Mouse (Mus musculus) CH12.LX (cell line): ENCODE measurements at regions not wholly inside any gene's neighbourhood (a gene's known extent, or its start where the extent isn't known, plus 50 kb on each side); places are given as distances from the start of the nearest gene placed in this dataset.

Experiments
- CTCF ChIP-seq, 2 experiments: IDR thresholded peaks in 1 of 2; conservative IDR thresholded peaks in 1 of 2; 2 replicates each; pipeline ENCODE4 v1.5.1; 2011 to 2012; ENCODE audit warnings: low read depth in 2 of 2, low read length in 2 of 2, improper control_type of control experiment in 1 of 2, inconsistent platforms in 1 of 2, mild to moderate bottlenecking in 1 of 2, moderate library complexity in 1 of 2
- ELF1 ChIP-seq: IDR thresholded peaks from 2 replicates; pipeline ENCODE4 v1.6.1; 2014; ENCODE audit warnings: low read depth, mild to moderate bottlenecking, inconsistent platforms, low read length, improper control_type of control experiment
- EP300 ChIP-seq: IDR thresholded peaks from 2 replicates; pipeline ENCODE4 v1.6.1; 2011; ENCODE audit warnings: low read length, improper control_type of control experiment
- MAX ChIP-seq: IDR thresholded peaks from 2 replicates; pipeline ENCODE4 v1.6.1; 2011; ENCODE audit warnings: low read length, improper control_type of control experiment
- SIN3A ChIP-seq: IDR thresholded peaks from 2 replicates; pipeline ENCODE4 v1.6.1; 2012; ENCODE audit warnings: low read length, improper control_type of control experiment, inconsistent platforms
- TBP ChIP-seq: conservative IDR thresholded peaks from 2 replicates; pipeline ENCODE4 v1.6.1; 2011; ENCODE audit warnings: low read depth, low read length, improper control_type of control experiment
- TCF12 ChIP-seq: IDR thresholded peaks from 2 replicates; pipeline ENCODE4 v1.6.1; 2014; ENCODE audit warnings: low read depth, mild to moderate bottlenecking, inconsistent platforms, low read length, improper control_type of control experiment
- UBTF ChIP-seq: IDR thresholded peaks from 2 replicates; pipeline ENCODE4 v1.6.1; 2012; ENCODE audit warnings: low read depth, mild to moderate bottlenecking, inconsistent platforms, low read length, improper control_type of control experiment, moderate library complexity
- USF1 ChIP-seq: IDR thresholded peaks from 2 replicates; pipeline ENCODE4 v1.6.1; 2014; ENCODE audit warnings: low read depth, mild to moderate bottlenecking, inconsistent platforms, low read length, improper control_type of control experiment
- ZC3H11A ChIP-seq: IDR thresholded peaks from 2 replicates; pipeline ENCODE4 v1.6.1; 2012; ENCODE audit warnings: low read depth, mild to moderate bottlenecking, inconsistent platforms, low read length, improper control_type of control experiment

DNA sequence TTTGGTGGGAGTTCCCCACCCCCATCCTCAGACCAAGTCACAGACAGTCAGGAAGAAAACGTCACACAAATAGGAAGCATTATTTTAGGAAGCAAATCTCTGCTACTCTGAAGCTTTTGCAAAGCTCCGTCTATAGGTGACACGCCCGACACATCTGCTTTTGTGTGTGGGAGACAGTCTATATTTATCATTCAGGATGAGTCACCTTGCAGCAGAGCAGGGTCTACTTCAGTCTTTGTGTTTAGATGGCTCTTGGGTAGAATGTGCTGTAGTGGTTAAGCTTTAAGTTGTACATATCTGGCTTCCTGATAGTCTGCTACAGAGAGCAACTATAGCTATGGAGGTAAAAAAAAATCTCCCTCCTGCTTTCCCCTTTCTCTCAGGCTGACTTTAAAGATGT, 415.8 kb upstream of the Prickle1 start:
- no peak for TF ChIP-seq SIN3A
- TF ChIP-seq EP300 = no peak
- TF ChIP-seq CTCF (conservative IDR thresholded peaks at IDR 0.05 in 1 of 2, IDR thresholded peaks at IDR 0.05 in 1 of 2; ENCODE audit: low read depth in 2 of 2, low read length in 2 of 2) = no peak
- TF ChIP-seq UBTF = no peak
- TF ChIP-seq TBP = no peak
- no peak for TF ChIP-seq ZC3H11A
- no peak for TF ChIP-seq ELF1
- TF ChIP-seq USF1 = no peak
- TF ChIP-seq MAX = no peak
- no peak for TF ChIP-seq TCF12
